Mouse (Mus musculus) brain, embryonic 14.5 days (tissue): Measurements from ENCODE around the gene Zfp566.

ENCODE experiments used
- CTCF ChIP-seq: fragments of 200-500 bp; IDR thresholded peaks from 2 replicates; pipeline ENCODE4 v1.5.1; 2012; ENCODE audit warnings: inconsistent platforms, mild to moderate bottlenecking, moderate library complexity, borderline replicate concordance; ENCODE audit not compliant: insufficient read depth, insufficient read length; ENCODE audit errors: extremely low read depth
- POLR2A ChIP-seq: fragments of 200-500 bp; IDR thresholded peaks from 2 replicates; pipeline ENCODE4 v1.6.1; 2012; ENCODE audit warnings: mild to moderate bottlenecking, inconsistent platforms, borderline replicate concordance; ENCODE audit not compliant: poor library complexity, insufficient read depth, insufficient read length, severe bottlenecking; ENCODE audit errors: extremely low read depth

GRCm38 (mm10) chr7:30050882-30051548 is 39.3 kb downstream of the Zfp566 start, which contains the start of gene Zfp14:
- TF ChIP-seq CTCF (no peak), POLR2A (peak; percentile 37; the same call in 1 of the 2 replicates)
